Comparison of ENCODE assay signal across 17 mouse cellular contexts in the genomic region with DNA sequence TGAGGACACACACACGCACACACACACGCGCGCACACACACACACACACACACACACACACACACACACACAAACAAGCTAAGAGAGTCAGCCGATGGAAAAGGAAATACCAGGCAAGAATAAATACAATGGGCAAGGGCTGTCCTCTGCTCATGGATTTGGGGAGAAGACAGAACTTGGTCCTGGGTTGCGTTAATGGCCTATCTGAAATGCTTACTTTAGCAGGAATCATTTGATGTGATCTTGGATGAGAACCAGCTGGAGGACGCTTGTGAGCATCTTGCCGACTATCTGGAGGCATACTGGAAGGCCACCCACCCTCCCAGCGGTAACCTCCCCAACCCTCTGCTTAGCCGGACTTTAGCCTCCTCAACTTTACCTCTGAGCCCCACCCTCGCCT.
"Had no signal": no experiment of that assay in that cellular context is flagged by ENCODE, and none has a peak within 500 bp of the region (broad histone marks: within the 10 kb centered on the region; RNA-seq: fewer than 3 reads in every experiment).

No protein-coding gene starts in this region.

- H3K27me3 ChIP-seq: liver, embryonic 13.5 days; liver, embryonic 15.5 days; lung, embryonic 15.5 days; megakaryocyte, embryonic 14.5 days; midbrain, embryonic 13.5 days; midbrain, embryonic 15.5 days; neural tube, embryonic 12.5 days; stomach, embryonic 15.5 days had no signal

- ATAC-seq: liver, postnatal 0 days; midbrain, embryonic 13.5 days; midbrain, embryonic 15.5 days had no signal

- H3K9me3 ChIP-seq: liver, embryonic 13.5 days; liver, embryonic 15.5 days; lung, embryonic 15.5 days; megakaryocyte, embryonic 14.5 days; midbrain, embryonic 13.5 days; midbrain, embryonic 15.5 days; neural tube, embryonic 12.5 days; stomach, embryonic 15.5 days had no signal

- H3K36me3 ChIP-seq: liver, embryonic 13.5 days; liver, embryonic 15.5 days; neural tube, embryonic 12.5 days; stomach, embryonic 15.5 days had no signal

- H3K4me2 ChIP-seq: liver, embryonic 11.5 days; liver, embryonic 13.5 days; liver, embryonic 15.5 days; lung, embryonic 15.5 days; midbrain, embryonic 11.5 days; midbrain, embryonic 13.5 days; midbrain, embryonic 15.5 days; neural tube, embryonic 12.5 days; stomach, embryonic 15.5 days had no signal

- DNase-seq: liver, embryonic 13.5 days; liver, postnatal 0 days; right cerebral cortex, postnatal 14 days; thymus, adult 2 months; thymus, postnatal 25 days; thymus, postnatal 4 days had no signal

- H3K27ac ChIP-seq: liver, embryonic 13.5 days; liver, embryonic 15.5 days; lung, embryonic 15.5 days; macrophage; midbrain, embryonic 13.5 days; midbrain, embryonic 15.5 days; neural tube, embryonic 12.5 days; stomach, embryonic 15.5 days; stomach, postnatal 0 days had no signal

- H3K9ac ChIP-seq: liver, embryonic 13.5 days; liver, embryonic 15.5 days; liver, postnatal 0 days; lung, embryonic 15.5 days; midbrain, embryonic 13.5 days; midbrain, embryonic 15.5 days; neural tube, embryonic 12.5 days; stomach, embryonic 15.5 days had no signal

- H3K4me1 ChIP-seq: liver, embryonic 13.5 days; liver, embryonic 15.5 days; lung, embryonic 15.5 days; megakaryocyte, embryonic 14.5 days; midbrain, embryonic 13.5 days; midbrain, embryonic 15.5 days; neural tube, embryonic 12.5 days; stomach, embryonic 15.5 days had no signal

- H3K4me3 ChIP-seq: liver, embryonic 13.5 days; liver, embryonic 15.5 days; lung, embryonic 15.5 days; megakaryocyte, embryonic 14.5 days; midbrain, embryonic 13.5 days; midbrain, embryonic 15.5 days; neural tube, embryonic 12.5 days; stomach, embryonic 15.5 days had no signal
